Mouse (Mus musculus): ENCODE measurements at regions not wholly inside any gene's neighbourhood (a gene's known extent, or its start where the extent isn't known, plus 50 kb on each side); places are given as distances from the start of the nearest gene placed in this dataset.
A peak's percentile ranks its signal among the peaks of the same experiment; 100 is the strongest.

DNA sequence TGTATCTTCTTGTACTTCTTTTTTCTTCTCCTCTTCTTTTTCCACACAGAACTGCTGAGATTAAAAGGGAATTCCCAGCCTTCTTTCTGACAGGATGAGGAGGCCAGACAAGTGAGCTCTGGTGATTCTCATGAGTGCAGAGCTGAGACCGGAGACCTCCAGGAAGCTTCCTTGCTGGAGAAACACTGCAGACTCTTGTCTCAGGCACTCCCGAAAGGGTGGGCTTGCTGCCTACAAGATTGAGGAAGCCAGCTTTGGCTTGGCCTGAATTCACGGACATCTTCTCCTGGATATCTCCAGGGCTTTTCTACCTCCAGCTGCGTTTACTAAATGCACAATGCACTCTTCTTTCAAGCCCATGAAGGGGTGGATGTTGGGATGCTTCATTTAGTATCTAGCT lies 226.0 kb downstream of the Csl start:
- 73% methylated on average over 4 of the region's 4 CpGs for WGBS
- H3K27ac ChIP-seq (replicated peaks; ENCODE audit: low read depth, low read length), result no peak overlapping the region
- H3K27me3 ChIP-seq (ENCODE audit: control insufficient read depth, insufficient read depth, low read length), result no peaks in the 10 kb centered on the region
- no peaks in the 10 kb centered on the region for H3K9me3 ChIP-seq (ENCODE audit: control insufficient read depth, low read length)
- no peak overlapping the region for H3K4me3 ChIP-seq (ENCODE audit: low read depth, low read length)
- H3K9ac ChIP-seq (ENCODE audit: low read length), result no peak overlapping the region
- no peak for DNase-seq (ENCODE audit: low spot score)
- H3K4me1 ChIP-seq (ENCODE audit: control insufficient read depth, insufficient read depth, low read length), result 0 out of 2 replicates have a peak, but pooled peaks cover 2% of the 10 kb centered on the region
- H3K4me2 ChIP-seq (ENCODE audit: low read depth, severe bottlenecking), result no peak overlapping the region
- H3K36me3 ChIP-seq (ENCODE audit: control insufficient read depth, insufficient read depth, low read length), result no peaks in the 10 kb centered on the region
- ATAC-seq (ENCODE audit: insufficient number of reproducible peaks, low FRiP score, low TSS enrichment, low read depth), result no peak

DNA sequence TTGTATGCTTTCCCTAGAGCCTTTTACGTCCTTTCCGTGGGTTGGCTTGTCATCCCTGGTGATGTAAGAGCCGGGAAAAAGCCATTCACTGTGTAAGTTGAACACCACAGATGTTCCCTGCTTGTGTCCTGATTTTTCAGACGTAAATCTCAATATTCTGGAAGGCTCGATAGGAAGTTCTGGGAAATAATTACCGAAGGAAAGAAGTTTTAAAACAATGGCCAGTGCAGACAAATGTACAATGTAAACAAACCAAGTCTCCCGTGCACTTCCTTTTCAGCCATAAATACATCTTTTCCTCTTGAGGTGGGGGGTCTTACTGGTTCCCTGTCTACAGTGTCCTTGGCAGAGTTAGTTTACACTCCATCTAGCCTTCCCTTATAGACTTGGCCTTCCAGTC lies 225.2 kb downstream of the Csl start:
- H3K4me2 ChIP-seq (ENCODE audit: low read depth, severe bottlenecking), result no peak overlapping the region
- H3K27ac ChIP-seq (replicated peaks; ENCODE audit: low read depth, low read length), result no peak overlapping the region
- H3K9me3 ChIP-seq (ENCODE audit: control insufficient read depth, low read length), result no peaks in the 10 kb centered on the region
- DNase-seq (ENCODE audit: low spot score), result no peak
- no peak overlapping the region for H3K9ac ChIP-seq (ENCODE audit: low read length)
- H3K4me3 ChIP-seq (ENCODE audit: low read depth, low read length), result no peak overlapping the region
- H3K27me3 ChIP-seq (ENCODE audit: control insufficient read depth, insufficient read depth, low read length), result no peaks in the 10 kb centered on the region
- H3K36me3 ChIP-seq (ENCODE audit: control insufficient read depth, insufficient read depth, low read length), result no peaks in the 10 kb centered on the region
- ATAC-seq (ENCODE audit: insufficient number of reproducible peaks, low FRiP score, low TSS enrichment, low read depth), result no peak
- 74% methylated on average over 7 of the region's 7 CpGs for WGBS
- 0 out of 2 replicates have a peak, but pooled peaks cover 2% of the 10 kb centered on the region for H3K4me1 ChIP-seq (ENCODE audit: control insufficient read depth, insufficient read depth, low read length)

DNA sequence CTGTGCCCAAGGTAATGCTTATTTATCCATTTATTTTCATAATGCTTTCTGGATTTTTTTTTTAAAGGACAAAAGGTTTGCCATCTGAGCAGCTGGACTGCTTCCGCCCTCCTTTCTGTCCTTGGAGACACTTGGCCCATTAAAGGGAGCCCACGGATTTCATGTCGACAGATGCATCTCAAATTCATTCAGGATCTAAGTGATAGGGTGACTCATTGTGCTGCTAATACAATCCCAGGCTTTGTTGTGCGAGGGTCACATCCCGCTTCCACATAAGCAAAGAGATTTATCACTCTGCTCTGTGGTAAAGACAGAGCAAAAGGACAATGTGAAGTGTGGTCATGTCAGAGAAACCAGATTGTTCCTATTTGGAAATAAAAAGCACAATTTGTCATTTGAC lies 220.8 kb downstream of the Csl start:
- Histone ChIP-seq H3K36me3 (ENCODE audit: control insufficient read depth, insufficient read depth, low read length) (no peaks in the 10 kb centered on the region), H3K9me3 (ENCODE audit: control insufficient read depth, low read length) (no peaks in the 10 kb centered on the region), H3K4me2 (ENCODE audit: low read depth, severe bottlenecking) (no peak overlapping the region), H3K4me3 (ENCODE audit: low read depth, low read length) (no peak overlapping the region), H3K27me3 (ENCODE audit: control insufficient read depth, insufficient read depth, low read length) (no peaks in the 10 kb centered on the region), H3K27ac (replicated peaks; ENCODE audit: low read depth, low read length) (no peak overlapping the region), H3K4me1 (ENCODE audit: control insufficient read depth, insufficient read depth, low read length) (no peaks in the 10 kb centered on the region), H3K9ac (ENCODE audit: low read length) (no peak overlapping the region)
- no peak for ATAC-seq (ENCODE audit: insufficient number of reproducible peaks, low FRiP score, low TSS enrichment, low read depth)
- WGBS, result 74% methylated on average over 5 of the region's 5 CpGs
- DNase-seq (ENCODE audit: low spot score), result no peak

DNA sequence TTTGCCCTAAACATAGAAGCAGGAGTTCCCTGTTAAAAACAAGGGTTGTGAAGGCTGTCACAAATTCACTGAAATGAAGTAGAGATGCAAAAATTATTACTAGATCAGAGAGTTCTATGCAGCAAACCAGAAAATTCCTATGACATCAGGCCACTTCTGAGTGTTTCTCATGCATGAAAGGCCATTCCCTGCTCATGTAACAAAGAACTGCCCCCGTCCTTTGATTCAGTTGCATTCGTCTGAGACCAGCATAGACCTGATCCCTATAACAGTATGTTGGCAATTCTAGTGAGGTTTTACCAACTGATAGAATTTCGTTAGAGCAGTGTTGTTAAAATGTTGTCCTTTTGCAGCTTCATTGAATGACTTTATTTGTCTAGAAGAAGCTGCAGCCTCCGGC lies 207.1 kb downstream of the Csl start:
- Histone ChIP-seq H3K9me3 (ENCODE audit: control insufficient read depth, low read length) (no peaks in the 10 kb centered on the region), H3K27ac (replicated peaks; ENCODE audit: low read depth, low read length) (no peak overlapping the region), H3K4me3 (ENCODE audit: low read depth, low read length) (no peak overlapping the region), H3K4me1 (ENCODE audit: control insufficient read depth, insufficient read depth, low read length) (peaks cover 4% of the 10 kb centered on the region; the same call in 1 of the 2 replicates), H3K27me3 (ENCODE audit: control insufficient read depth, insufficient read depth, low read length) (no peaks in the 10 kb centered on the region), H3K36me3 (ENCODE audit: control insufficient read depth, insufficient read depth, low read length) (no peaks in the 10 kb centered on the region), H3K9ac (ENCODE audit: low read length) (no peak overlapping the region), H3K4me2 (ENCODE audit: low read depth, severe bottlenecking) (no peak overlapping the region)
- WGBS, result 85% methylated on average over 4 of the region's 4 CpGs
- no peak for ATAC-seq (ENCODE audit: insufficient number of reproducible peaks, low FRiP score, low TSS enrichment, low read depth)
- no peak for DNase-seq (ENCODE audit: low spot score)

DNA sequence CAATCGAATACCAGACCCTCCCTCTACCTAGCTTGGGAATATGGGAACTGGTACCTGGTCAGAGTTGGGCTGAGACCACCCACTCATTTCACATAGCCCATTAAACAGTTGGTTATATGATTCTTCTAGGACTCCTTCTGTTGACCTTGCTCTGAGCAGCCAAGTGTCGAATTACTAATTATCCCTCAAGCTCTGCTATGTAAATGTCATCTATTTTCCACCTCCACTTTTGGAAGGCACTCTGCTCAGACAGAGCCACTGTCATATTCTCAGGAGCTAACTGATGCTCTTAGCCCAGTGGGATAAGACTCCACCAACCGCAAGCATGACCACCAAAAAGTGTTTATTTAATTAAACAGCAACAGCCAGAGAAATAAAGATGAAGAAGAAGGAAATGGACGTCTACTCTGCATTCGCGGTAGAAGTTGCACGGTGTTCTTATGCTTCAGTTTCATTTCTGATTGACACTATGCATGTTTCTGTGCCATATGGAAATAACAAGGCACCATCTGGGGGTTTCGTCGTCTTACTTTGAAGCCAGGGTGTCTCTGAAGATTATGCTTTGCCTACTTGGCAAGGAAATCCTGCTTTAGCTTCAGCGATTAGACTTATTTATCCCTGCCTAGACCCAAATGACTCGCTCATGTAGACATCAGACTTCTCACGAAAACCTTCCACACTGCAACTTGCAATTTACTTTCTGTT lies 206.5 kb downstream of the Csl start:
- Histone ChIP-seq H3K9ac (ENCODE audit: low read length) (no peak overlapping the region), H3K9me3 (ENCODE audit: control insufficient read depth, low read length) (no peaks in the 10 kb centered on the region), H3K4me3 (ENCODE audit: low read depth, low read length) (no peak overlapping the region), H3K36me3 (ENCODE audit: control insufficient read depth, insufficient read depth, low read length) (no peaks in the 10 kb centered on the region), H3K27me3 (ENCODE audit: control insufficient read depth, insufficient read depth, low read length) (no peaks in the 10 kb centered on the region), H3K4me1 (ENCODE audit: control insufficient read depth, insufficient read depth, low read length) (peaks cover 4% of the 10 kb centered on the region; the same call in 1 of the 2 replicates), H3K4me2 (ENCODE audit: low read depth, severe bottlenecking) (no peak overlapping the region), H3K27ac (replicated peaks; ENCODE audit: low read depth, low read length) (no peak overlapping the region)
- ATAC-seq (ENCODE audit: insufficient number of reproducible peaks, low FRiP score, low TSS enrichment, low read depth) (no peak), DNase-seq (ENCODE audit: low spot score) (no peak)
- 88% methylated on average over 12 of the region's 12 CpGs for WGBS

DNA sequence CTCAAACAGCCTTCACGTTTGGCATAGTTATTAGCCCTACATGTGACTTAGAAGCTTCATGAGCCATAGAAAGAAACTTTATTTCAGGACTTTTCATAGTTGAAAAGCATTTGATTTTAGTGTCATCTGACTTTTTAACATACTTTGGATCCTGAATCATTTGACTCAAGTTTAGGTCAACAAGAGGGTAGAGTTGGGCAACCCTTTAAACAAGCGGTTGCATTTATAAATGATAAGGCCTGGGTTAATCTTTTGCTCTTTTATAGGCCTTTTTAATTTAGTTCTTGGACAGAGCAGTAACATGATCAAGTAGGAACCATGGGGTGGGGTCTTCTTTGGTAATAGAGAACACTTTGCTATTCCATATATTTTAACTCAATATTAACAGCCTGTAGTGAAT lies 204.4 kb downstream of the Csl start:
- ATAC-seq (ENCODE audit: insufficient number of reproducible peaks, low FRiP score, low TSS enrichment, low read depth) (no peak), DNase-seq (ENCODE audit: low spot score) (no peak)
- no peak overlapping the region for H3K27ac ChIP-seq (replicated peaks; ENCODE audit: low read depth, low read length)
- H3K9me3 ChIP-seq (ENCODE audit: control insufficient read depth, low read length), result no peaks in the 10 kb centered on the region
- H3K9ac ChIP-seq (ENCODE audit: low read length), result no peak overlapping the region
- no peaks in the 10 kb centered on the region for H3K36me3 ChIP-seq (ENCODE audit: control insufficient read depth, insufficient read depth, low read length)
- H3K4me3 ChIP-seq (ENCODE audit: low read depth, low read length), result no peak overlapping the region
- H3K4me2 ChIP-seq (ENCODE audit: low read depth, severe bottlenecking), result no peak overlapping the region
- peaks cover 4% of the 10 kb centered on the region; the same call in 1 of the 2 replicates for H3K4me1 ChIP-seq (ENCODE audit: control insufficient read depth, insufficient read depth, low read length)
- no peaks in the 10 kb centered on the region for H3K27me3 ChIP-seq (ENCODE audit: control insufficient read depth, insufficient read depth, low read length)
- 95% methylated on average over 2 of the region's 2 CpGs for WGBS

DNA sequence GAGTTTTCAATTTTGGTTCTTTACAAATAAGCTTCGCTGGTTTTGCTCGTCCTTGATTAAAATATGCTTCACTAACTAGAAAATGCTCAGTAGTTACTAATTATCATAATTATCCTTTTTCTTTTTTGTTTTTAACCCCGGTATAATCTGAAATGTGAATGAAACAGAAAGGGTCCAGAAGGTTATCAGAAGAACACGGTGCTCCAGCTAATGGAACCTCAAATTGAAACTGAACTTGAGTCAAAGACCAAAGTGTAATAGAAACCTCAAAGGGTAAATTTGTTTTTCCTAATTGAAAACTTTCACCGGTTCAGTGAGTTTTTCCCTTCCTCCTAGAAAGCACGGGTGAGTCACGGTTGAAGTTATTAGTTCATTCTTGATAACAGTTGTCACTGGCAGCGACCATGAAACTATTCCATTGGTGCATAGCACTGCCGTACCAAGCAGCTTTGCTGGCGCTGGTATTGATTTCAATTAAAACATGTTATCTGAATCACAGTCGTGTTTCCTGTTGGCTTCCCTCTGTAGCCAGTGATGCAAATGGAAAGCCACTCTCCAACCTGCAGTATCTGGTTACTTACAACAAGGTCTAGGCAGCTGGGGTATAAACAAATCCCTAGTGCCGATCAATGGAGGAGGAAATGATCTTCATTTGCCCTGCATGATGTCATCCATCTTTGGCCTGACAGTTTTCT lies 203.7 kb downstream of the Csl start:
- H3K27me3 ChIP-seq (ENCODE audit: control insufficient read depth, insufficient read depth, low read length), result no peaks in the 10 kb centered on the region
- H3K36me3 ChIP-seq (ENCODE audit: control insufficient read depth, insufficient read depth, low read length), result no peaks in the 10 kb centered on the region
- H3K4me2 ChIP-seq (ENCODE audit: low read depth, severe bottlenecking), result no peak overlapping the region
- DNase-seq (ENCODE audit: low spot score) (no peak), ATAC-seq (ENCODE audit: insufficient number of reproducible peaks, low FRiP score, low TSS enrichment, low read depth) (no peak)
- H3K27ac ChIP-seq (replicated peaks; ENCODE audit: low read depth, low read length), result no peak overlapping the region
- H3K9ac ChIP-seq (ENCODE audit: low read length), result no peak overlapping the region
- no peaks in the 10 kb centered on the region for H3K9me3 ChIP-seq (ENCODE audit: control insufficient read depth, low read length)
- 66% methylated on average over 12 of the region's 12 CpGs for WGBS
- H3K4me3 ChIP-seq (ENCODE audit: low read depth, low read length), result no peak overlapping the region
- H3K4me1 ChIP-seq (ENCODE audit: control insufficient read depth, insufficient read depth, low read length), result peaks cover 4% of the 10 kb centered on the region; the same call in 1 of the 2 replicates

DNA sequence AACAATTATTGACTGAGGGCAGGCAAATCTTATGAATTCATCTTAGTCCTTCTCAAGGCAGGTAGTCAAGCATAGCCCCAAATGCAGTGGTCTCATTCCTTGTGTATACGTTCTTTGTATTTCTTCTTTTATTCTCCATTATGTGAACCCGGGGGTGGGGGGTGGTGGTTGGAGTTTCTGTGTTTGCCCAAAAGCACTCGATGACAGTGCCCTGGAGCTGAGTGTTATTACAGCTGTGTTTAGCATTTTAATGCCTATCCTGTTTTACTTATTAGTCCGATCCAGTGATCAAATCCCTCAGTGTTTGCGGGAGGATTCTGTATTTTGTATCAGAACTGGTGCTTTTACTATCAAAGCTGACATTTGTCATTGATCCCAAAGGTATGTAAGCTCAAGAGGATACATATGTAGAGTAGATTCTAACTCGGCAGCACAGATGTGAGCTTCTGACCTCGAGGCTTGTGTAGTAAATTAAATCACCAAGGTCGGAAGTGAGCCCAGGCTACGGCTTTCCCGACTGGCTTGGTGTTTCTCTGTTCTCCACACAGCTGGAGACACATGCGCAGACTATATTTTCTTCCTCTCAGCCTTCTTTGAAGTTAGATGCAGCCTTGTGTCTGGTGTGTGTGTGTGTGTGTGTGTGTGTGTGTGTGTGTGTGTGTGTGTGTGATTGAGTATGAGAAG lies 203.0 kb downstream of the Csl start:
- Histone ChIP-seq H3K9ac (ENCODE audit: low read length) (no peak overlapping the region), H3K4me1 (ENCODE audit: control insufficient read depth, insufficient read depth, low read length) (peaks cover 4% of the 10 kb centered on the region; the same call in 1 of the 2 replicates), H3K36me3 (ENCODE audit: control insufficient read depth, insufficient read depth, low read length) (no peaks in the 10 kb centered on the region), H3K27me3 (ENCODE audit: control insufficient read depth, insufficient read depth, low read length) (no peaks in the 10 kb centered on the region), H3K4me3 (ENCODE audit: low read depth, low read length) (no peak overlapping the region), H3K9me3 (ENCODE audit: control insufficient read depth, low read length) (no peaks in the 10 kb centered on the region), H3K27ac (replicated peaks; ENCODE audit: low read depth, low read length) (no peak overlapping the region), H3K4me2 (ENCODE audit: low read depth, severe bottlenecking) (no peak overlapping the region)
- ATAC-seq (ENCODE audit: insufficient number of reproducible peaks, low FRiP score, low TSS enrichment, low read depth) (peak; percentile 76), DNase-seq (ENCODE audit: low spot score) (peak; percentile 55)
- WGBS, result 39% methylated on average over 11 of the region's 11 CpGs

All from limb, embryonic 11.5 days (tissue).